ENCODE assay signal across 8 mouse cellular contexts in genomic region chr3:37907432-37908088, GRCm38 (mm10).
DNase-seq lines count a peak whose midpoint lies in the region; ATAC-seq lines count a peak whose summit lies in the region.

No protein-coding gene starts in this region.

- peak overlapping the region; percentile 71 for H3K27ac ChIP-seq in heart, embryonic 16.5 days (ENCODE audit: low read length)
- no peak overlapping the region for H3K27ac ChIP-seq in forebrain, embryonic 15.5 days (replicated peaks)

- H3K9ac ChIP-seq in heart, embryonic 16.5 days (ENCODE audit: low read length): peak overlapping the region; percentile 26; the same call in 1 of the 2 replicates
- H3K9ac ChIP-seq in forebrain, embryonic 15.5 days (replicated peaks): no peak overlapping the region

- H3K4me1 ChIP-seq in heart, embryonic 16.5 days (ENCODE audit: control insufficient read depth, insufficient read depth, low read length): peaks cover 20% of the 10 kb centered on the region
- no peaks in the 10 kb centered on the region for H3K4me1 ChIP-seq in forebrain, embryonic 15.5 days

- H3K9me3 ChIP-seq in heart, embryonic 16.5 days (replicated peaks; ENCODE audit: control insufficient read depth, low read length): peaks cover 4% of the 10 kb centered on the region
- H3K9me3 ChIP-seq in forebrain, embryonic 15.5 days: no peaks in the 10 kb centered on the region

- H3K4me3 ChIP-seq in heart, embryonic 16.5 days (ENCODE audit: low read length): no peak overlapping the region
- H3K4me3 ChIP-seq in forebrain, embryonic 15.5 days: no peak overlapping the region

- no peaks in the 10 kb centered on the region for H3K36me3 ChIP-seq in heart, embryonic 16.5 days (ENCODE audit: control insufficient read depth, insufficient read depth)
- no peaks in the 10 kb centered on the region for H3K36me3 ChIP-seq in forebrain, embryonic 15.5 days

- no peaks in the 10 kb centered on the region for H3K27me3 ChIP-seq in heart, embryonic 16.5 days (ENCODE audit: control insufficient read depth, insufficient read depth, low read length)
- H3K27me3 ChIP-seq in forebrain, embryonic 15.5 days: no peaks in the 10 kb centered on the region

- peak; percentile 83 for ATAC-seq in heart, embryonic 16.5 days (replicated peaks; ENCODE audit: extremely low read depth, insufficient read depth, low FRiP score)
- ATAC-seq in forebrain, embryonic 15.5 days (replicated peaks): no peak

- WGBS in heart, embryonic 16.5 days: 9% methylated on average over 14 of the region's 14 CpGs
- WGBS in large intestine, adult 2 months: 4% methylated on average over 14 of the region's 14 CpGs
- WGBS in forebrain, embryonic 15.5 days: 70% methylated on average over 14 of the region's 14 CpGs

- DNase-seq in urinary bladder, adult 18-20 months (ENCODE audit: low spot score in 2 of 2): peak; percentile 48 to 62
- no peak for DNase-seq in urinary bladder, postnatal 10 days (ENCODE audit: low spot score)
- peak; percentile 64 for DNase-seq in large intestine, adult 2 months (ENCODE audit: low read depth, low spot score)
- peak; percentile 59 for DNase-seq in neural tube, embryonic 10.5 days (ENCODE audit: extremely low spot score, low spot score)
- no peak for DNase-seq in cerebellum, postnatal 10 days
- no peak for DNase-seq in frontal cortex, adult 2 months (ENCODE audit: extremely low spot score in 1 of 2, low spot score in 1 of 2)

- H3K4me2 ChIP-seq in heart, embryonic 16.5 days (ENCODE audit: low read depth, low read length): peak overlapping the region; percentile 19; the same call in 1 of the 2 replicates
- H3K4me2 ChIP-seq in forebrain, embryonic 15.5 days (replicated peaks): no peak overlapping the region

Comparison
In these comparisons a context has a peak if more than half of its experiments do, and no peak if none do; other contexts are left out.
1. DNase-seq: peak in urinary bladder, adult 18-20 months (2 of 2), large intestine, adult 2 months (single experiment) and neural tube, embryonic 10.5 days (single experiment); none in urinary bladder, postnatal 10 days (single experiment), cerebellum, postnatal 10 days (0 of 2) and frontal cortex, adult 2 months (0 of 2).